27 mouse cellular contexts compared by ENCODE assay signal in genomic region chr5:113670597-113670996, GRCm38 (mm10). TPM values are rescaled to one million over a fixed set of nuclear protein-coding genes. Genes with fewer than 3 reads are reported as not detected.
A peak's percentile ranks its signal among the peaks of the same experiment; 100 is the strongest.
DNase-seq lines count a peak whose midpoint lies in the region; ATAC-seq and TF ChIP-seq lines count a peak whose summit lies in the region.
"Had no signal": no experiment of that assay in that cellular context is flagged by ENCODE, and none has a peak within 500 bp of the region (broad histone marks: within the 10 kb centered on the region; RNA-seq: fewer than 3 reads in every experiment).

No protein-coding gene starts in this region.

- DNase-seq in 416B (ENCODE audit: low read depth) = peak; percentile 97
- peak; percentile 79 for DNase-seq in T-cell, adult 2 months (ENCODE audit: low spot score)
- peak; percentile 64 for DNase-seq in thymus, adult 2 months
- DNase-seq in lung, postnatal 36 days = no peak
- no peak for DNase-seq in embryo, embryonic 11 days
- DNase-seq in lung, adult 18-20 months = no peak
- DNase-seq in layer of hippocampus, adult 9-10 months (ENCODE audit: low spot score) = no peak
- DNase-seq: adrenal gland, postnatal 25 days; cerebellum, adult 2 months; cerebellum, postnatal 36 days; heart, postnatal 14 days; liver, embryonic 13.5 days; midbrain, embryonic 14.5 days; right cerebral cortex, postnatal 25 days had no signal

- no peaks in the 10 kb centered on the region for H3K36me3 ChIP-seq in thymus, adult 2 months (ENCODE audit: control insufficient read depth, insufficient read depth, low read length)
- H3K36me3 ChIP-seq: embryonic facial prominence, embryonic 13.5 days; hindbrain, embryonic 15.5 days; limb, embryonic 12.5 days; liver, embryonic 13.5 days had no signal

- H3K4me1 ChIP-seq in thymus, adult 2 months (replicated peaks; ENCODE audit: control insufficient read depth, insufficient read depth, low read length) = peaks cover 6% of the 10 kb centered on the region; the same call in 1 of the 2 replicates
- H3K4me1 ChIP-seq: embryonic facial prominence, embryonic 13.5 days; hindbrain, embryonic 15.5 days; limb, embryonic 12.5 days; liver, embryonic 13.5 days had no signal

- no peak for TF ChIP-seq POLR2A in thymus, adult 2 months (IDR thresholded peaks at IDR 0.05; ENCODE audit: control insufficient read depth, extremely low read depth, insufficient read depth, low read length, poor library complexity)

- TF ChIP-seq CTCF in thymus, adult 2 months (IDR thresholded peaks at IDR 0.05; ENCODE audit: borderline replicate concordance, control insufficient read depth, extremely low read depth, insufficient read depth, low read length, poor library complexity) = no peak

- H3K4me3 ChIP-seq in thymus, adult 2 months (ENCODE audit: control insufficient read depth, insufficient read depth, low read length) = no peak overlapping the region
- H3K4me3 ChIP-seq: embryonic facial prominence, embryonic 13.5 days; hindbrain, embryonic 15.5 days; limb, embryonic 12.5 days; liver, embryonic 13.5 days; megakaryocyte, embryonic 14.5 days; myocyte had no signal

- 4% methylated on average over 6 of the region's 6 CpGs for WGBS in thymus, adult 2 months

- H3K27me3 ChIP-seq in thymus, adult 2 months (ENCODE audit: control insufficient read depth, insufficient read depth, low read length) = no peaks in the 10 kb centered on the region; the same call in 1 of the 2 replicates
- H3K27me3 ChIP-seq: embryonic facial prominence, embryonic 13.5 days; hindbrain, embryonic 15.5 days; limb, embryonic 12.5 days; liver, embryonic 13.5 days had no signal

- H3K27ac ChIP-seq in thymus, adult 2 months (ENCODE audit: control insufficient read depth, insufficient read depth, low read length) = no peak overlapping the region
- H3K27ac ChIP-seq: embryonic facial prominence, embryonic 13.5 days; hindbrain, embryonic 15.5 days; limb, embryonic 12.5 days; liver, embryonic 13.5 days had no signal

- peak; percentile 28 for ATAC-seq in inflammation-experienced regulatory T-cells, adult 6 months
- ATAC-seq: intestine, postnatal 0 days had no signal

RNA-seq across cellular contexts. Expression of gene Cmklr1, which starts 20.4 kb away (rescaled TPM):
- polyA plus RNA-seq in inflammation-experienced regulatory T-cells, adult 6 months (2017; shearing (Covaris generic)) = under 1 TPM in 1 of 3 experiments, not detected in 2; 0.24 TPM
- 28.8 and 32.6 TPM in 2 replicates for polyA plus RNA-seq in thymus, adult 2 months (2012; rRNA removed)

RNA-seq across cellular contexts. Expression of gene 1700069L16Rik, which starts 54.0 kb away (rescaled TPM):
- polyA plus RNA-seq in inflammation-experienced regulatory T-cells, adult 6 months (2017; shearing (Covaris generic)) = not detected
- polyA plus RNA-seq in thymus, adult 2 months (2012; rRNA removed) = not detected in 2 replicates
- polyA plus RNA-seq: embryonic facial prominence, embryonic 13.5 days; heart, embryonic 11.5 days; hindbrain, embryonic 15.5 days; intestine, postnatal 0 days; kidney, embryonic 16.5 days; large intestine, adult 2 months; limb, embryonic 12.5 days; liver, embryonic 13.5 days; lung, embryonic 16.5 days; midbrain, embryonic 14.5 days; myocyte; spleen, adult 2 months; stomach, embryonic 16.5 days had no signal

Comparison
In these comparisons a context has a peak if more than half of its experiments do, and no peak if none do; other contexts are left out.
1. DNase-seq: peak in 416B (single experiment), T-cell, adult 2 months (single experiment) and thymus, adult 2 months (single experiment); none in lung, postnatal 36 days (single experiment), embryo, embryonic 11 days (single experiment), lung, adult 18-20 months (0 of 2) and layer of hippocampus, adult 9-10 months (single experiment).
2. RNA of gene Cmklr1, which starts 20.4 kb away (polyA plus RNA-seq): 28.8 to 32.6 TPM in thymus, adult 2 months; 0.24 TPM in inflammation-experienced regulatory T-cells, adult 6 months; every median in the first group is over 10 times any median in the second.